Mouse (Mus musculus): ENCODE data around the gene Bloc1s6. TPM values are rescaled to one million over a fixed set of nuclear protein-coding genes. Genes with fewer than 3 reads are reported as not detected.

Bloc1s6 gene
- polyA plus RNA-seq, 1 experiment = 29.0 TPM

DNA sequence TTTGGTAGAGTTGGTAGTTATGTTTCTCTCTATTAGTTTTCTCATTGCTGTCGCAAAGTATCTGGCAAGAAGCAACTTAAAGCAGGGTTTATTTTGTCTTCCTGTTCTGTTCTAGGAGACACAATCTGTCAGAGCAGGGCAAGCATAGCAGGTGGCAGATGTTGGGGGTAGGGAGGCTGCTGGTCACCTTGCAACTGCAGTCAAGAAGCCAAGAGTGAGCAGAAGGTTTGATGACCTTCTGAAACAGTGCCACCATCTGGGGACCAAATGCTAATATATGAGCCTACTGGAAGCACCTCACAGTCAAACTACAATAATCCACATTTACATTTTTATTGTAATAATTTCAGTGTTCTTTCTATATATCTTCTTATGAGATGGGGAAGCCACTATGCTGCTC is 21.5 kb downstream of the Bloc1s6 start:
- no peak for DNase-seq
- WGBS = 84% methylated on average over 1 of the region's 1 CpGs
- TF ChIP-seq POLR2A (IDR thresholded peaks at IDR 0.05; ENCODE audit: borderline replicate concordance, extremely low read depth, low read depth, low read length) (no peak), CTCF (IDR thresholded peaks at IDR 0.05; ENCODE audit: insufficient read depth, low read length) (no peak)
- no peak overlapping the region for H3K4me3 ChIP-seq (replicated peaks; ENCODE audit: extremely low read depth, low read depth, low read length)
- no peaks in the 10 kb centered on the region for H3K4me1 ChIP-seq (ENCODE audit: control insufficient read depth, insufficient read depth, low read length)

- peaks cover 2% of the 10 kb centered on the region; the same call in 1 of the 2 replicates for H3K4me1 ChIP-seq (ENCODE audit: control insufficient read depth, insufficient read depth, low read length)
- 47% methylated on average over 3 of the region's 3 CpGs for WGBS
- DNase-seq = no peak
- no peak overlapping the region for H3K4me3 ChIP-seq (replicated peaks; ENCODE audit: extremely low read depth, low read depth, low read length)
- no peak for TF ChIP-seq POLR2A (IDR thresholded peaks at IDR 0.05; ENCODE audit: borderline replicate concordance, extremely low read depth, low read depth, low read length)
- TF ChIP-seq CTCF (IDR thresholded peaks at IDR 0.05; ENCODE audit: insufficient read depth, low read length) = no peak
These were observed 24.7 kb downstream of the Bloc1s6 start for GRCm38 (mm10) chr2:122762991-122763390.

DNA sequence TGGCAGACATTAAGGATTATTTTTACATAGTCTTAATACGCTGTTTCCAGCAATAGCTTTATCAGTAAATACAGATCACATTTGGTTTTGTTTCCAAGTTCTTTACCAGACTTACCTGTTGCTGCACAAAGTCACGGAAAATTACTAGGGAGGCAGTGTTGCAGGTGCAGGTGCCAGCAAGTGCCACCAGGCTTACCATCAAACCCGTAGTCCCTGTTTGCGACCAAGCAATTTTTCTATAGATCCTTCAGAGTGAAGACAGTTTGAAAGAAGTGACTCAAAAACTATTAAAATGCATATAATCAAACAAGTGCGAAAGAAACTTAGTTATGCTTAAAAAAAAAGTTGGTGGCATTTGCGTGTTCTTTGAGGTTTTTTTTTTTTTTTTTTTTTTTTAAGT is 26.2 kb downstream of the Bloc1s6 start:
- H3K4me1 ChIP-seq (ENCODE audit: control insufficient read depth, insufficient read depth, low read length) = peaks cover 2% of the 10 kb centered on the region
- no peak overlapping the region for H3K4me3 ChIP-seq (replicated peaks; ENCODE audit: extremely low read depth, low read depth, low read length)
- TF ChIP-seq POLR2A (IDR thresholded peaks at IDR 0.05; ENCODE audit: borderline replicate concordance, extremely low read depth, low read depth, low read length) (no peak), CTCF (IDR thresholded peaks at IDR 0.05; ENCODE audit: insufficient read depth, low read length) (0 out of 2 replicates have a peak, but pooled peaks have one; percentile 20)
- WGBS = 52% methylated on average over 6 of the region's 6 CpGs
- DNase-seq = no peak

DNA sequence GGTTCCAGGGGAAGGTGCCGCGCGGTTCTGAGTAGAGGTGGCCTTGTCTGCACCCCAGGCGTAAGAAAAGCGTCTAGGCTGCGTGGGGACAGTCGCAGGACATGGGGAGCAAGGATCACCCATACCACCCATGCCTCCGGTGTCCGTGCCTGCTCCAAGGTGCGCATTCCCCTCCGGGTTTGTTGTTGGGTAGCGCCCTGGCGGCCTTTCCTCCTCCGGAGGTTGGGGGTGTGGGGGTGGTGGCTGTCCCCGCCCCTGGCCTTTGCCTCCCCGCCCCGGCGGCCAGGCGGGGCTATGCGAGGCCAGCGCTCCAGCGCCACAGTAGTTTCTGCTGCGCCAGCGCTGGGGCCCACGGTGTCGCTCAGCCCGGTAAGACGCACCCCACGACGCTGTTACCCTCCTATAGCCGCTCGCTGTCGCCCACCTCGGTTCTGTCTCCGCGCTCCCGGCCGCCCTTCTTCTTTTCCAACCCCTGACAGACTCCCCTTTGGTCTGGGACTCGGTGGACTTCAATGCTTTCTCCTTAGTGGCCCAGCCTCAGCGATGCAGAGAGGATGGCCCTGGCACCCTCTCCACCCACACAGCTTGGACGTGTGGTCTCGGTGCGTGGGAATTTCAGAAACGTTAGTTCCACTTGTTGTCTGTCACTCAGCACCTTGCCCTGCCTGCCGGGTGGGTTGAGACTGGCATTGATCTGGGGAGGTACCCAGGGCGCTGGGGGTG is 26.9 kb downstream of the Bloc1s6 start, which contains the start of gene Sqor:
Sqor (plus strand) TSS at position 167 of the 723 bp plus-strand sequence.
- WGBS = 2% methylated on average over 46 of the region's 46 CpGs
- Histone ChIP-seq H3K4me1 (ENCODE audit: control insufficient read depth, insufficient read depth, low read length) (peaks cover 2% of the 10 kb centered on the region), H3K4me3 (replicated peaks; ENCODE audit: extremely low read depth, low read depth, low read length) (peak within 1 kb of the TSS; percentile 88)
- peak; percentile 82 for DNase-seq
- TF ChIP-seq CTCF (IDR thresholded peaks at IDR 0.05; ENCODE audit: insufficient read depth, low read length) (no peak), POLR2A (IDR thresholded peaks at IDR 0.05; ENCODE audit: borderline replicate concordance, extremely low read depth, low read depth, low read length) (peak; percentile 83)

- DNase-seq = no peak
- peaks cover 7% of the 10 kb centered on the region for H3K4me1 ChIP-seq (ENCODE audit: control insufficient read depth, insufficient read depth, low read length)
- WGBS = 39% methylated on average over 3 of the region's 3 CpGs
- H3K4me3 ChIP-seq (replicated peaks; ENCODE audit: extremely low read depth, low read depth, low read length) = peak overlapping the region; percentile 88
- TF ChIP-seq POLR2A (IDR thresholded peaks at IDR 0.05; ENCODE audit: borderline replicate concordance, extremely low read depth, low read depth, low read length) = no peak
- TF ChIP-seq CTCF (IDR thresholded peaks at IDR 0.05; ENCODE audit: insufficient read depth, low read length) = no peak
These were observed 27.5 kb downstream of the Bloc1s6 start for GRCm38 (mm10) chr2:122765794-122766145.

- TF ChIP-seq POLR2A (IDR thresholded peaks at IDR 0.05; ENCODE audit: borderline replicate concordance, extremely low read depth, low read depth, low read length) = no peak
- DNase-seq = peak; percentile 23
- Histone ChIP-seq H3K4me3 (replicated peaks; ENCODE audit: extremely low read depth, low read depth, low read length) (no peak overlapping the region), H3K4me1 (ENCODE audit: control insufficient read depth, insufficient read depth, low read length) (peaks cover 16% of the 10 kb centered on the region)
- 30% methylated on average over 2 of the region's 2 CpGs for WGBS
These were observed 32.7 kb downstream of the Bloc1s6 start for GRCm38 (mm10) chr2:122771002-122771401.

- no peak for DNase-seq
- Histone ChIP-seq H3K4me1 (ENCODE audit: control insufficient read depth, insufficient read depth, low read length) (peaks cover 18% of the 10 kb centered on the region), H3K4me3 (replicated peaks; ENCODE audit: extremely low read depth, low read depth, low read length) (no peak overlapping the region)
- no peak for TF ChIP-seq POLR2A (IDR thresholded peaks at IDR 0.05; ENCODE audit: borderline replicate concordance, extremely low read depth, low read depth, low read length)
- no peak for TF ChIP-seq CTCF (IDR thresholded peaks at IDR 0.05; ENCODE audit: insufficient read depth, low read length)
- WGBS = 100% methylated on average over 1 of the region's 1 CpGs
These were observed 34.6 kb downstream of the Bloc1s6 start for GRCm38 (mm10) chr2:122772899-122773298.

- Histone ChIP-seq H3K4me1 (ENCODE audit: control insufficient read depth, insufficient read depth, low read length) (peaks cover 15% of the 10 kb centered on the region), H3K4me3 (replicated peaks; ENCODE audit: extremely low read depth, low read depth, low read length) (no peak overlapping the region)
- DNase-seq = no peak
- TF ChIP-seq CTCF (IDR thresholded peaks at IDR 0.05; ENCODE audit: insufficient read depth, low read length) = no peak
- TF ChIP-seq POLR2A (IDR thresholded peaks at IDR 0.05; ENCODE audit: borderline replicate concordance, extremely low read depth, low read depth, low read length) = no peak
- 62% methylated on average over 1 of the region's 1 CpGs for WGBS
These were observed 37.2 kb downstream of the Bloc1s6 start for GRCm38 (mm10) chr2:122775491-122775890.

- DNase-seq = no peak
These were observed 38.5 kb downstream of the Bloc1s6 start for GRCm38 (mm10) chr2:122776823-122777222.

GRCm38 (mm10) chr2:122779967-122780366 is 41.7 kb downstream of the Bloc1s6 start:
- WGBS = 41% methylated on average over 5 of the region's 5 CpGs
- peaks cover 9% of the 10 kb centered on the region for H3K4me1 ChIP-seq (ENCODE audit: control insufficient read depth, insufficient read depth, low read length)
- TF ChIP-seq CTCF (IDR thresholded peaks at IDR 0.05; ENCODE audit: insufficient read depth, low read length) (no peak), POLR2A (IDR thresholded peaks at IDR 0.05; ENCODE audit: borderline replicate concordance, extremely low read depth, low read depth, low read length) (no peak)
- H3K4me3 ChIP-seq (replicated peaks; ENCODE audit: extremely low read depth, low read depth, low read length) = no peak overlapping the region
- DNase-seq = no peak

More at GRCm38 (mm10) chr2:122776823-122777222, 38.5 kb downstream of the Bloc1s6 start:
- WGBS = 31% methylated on average over 2 of the region's 2 CpGs
- no peak for TF ChIP-seq CTCF (IDR thresholded peaks at IDR 0.05; ENCODE audit: insufficient read depth, low read length)
- TF ChIP-seq POLR2A (IDR thresholded peaks at IDR 0.05; ENCODE audit: borderline replicate concordance, extremely low read depth, low read depth, low read length) = no peak
- Histone ChIP-seq H3K4me3 (replicated peaks; ENCODE audit: extremely low read depth, low read depth, low read length) (no peak overlapping the region), H3K4me1 (ENCODE audit: control insufficient read depth, insufficient read depth, low read length) (peaks cover 7% of the 10 kb centered on the region)

Data from lung, adult 2 months (tissue).